Mouse (Mus musculus): ENCODE measurements around the gene Gse1.

DNA sequence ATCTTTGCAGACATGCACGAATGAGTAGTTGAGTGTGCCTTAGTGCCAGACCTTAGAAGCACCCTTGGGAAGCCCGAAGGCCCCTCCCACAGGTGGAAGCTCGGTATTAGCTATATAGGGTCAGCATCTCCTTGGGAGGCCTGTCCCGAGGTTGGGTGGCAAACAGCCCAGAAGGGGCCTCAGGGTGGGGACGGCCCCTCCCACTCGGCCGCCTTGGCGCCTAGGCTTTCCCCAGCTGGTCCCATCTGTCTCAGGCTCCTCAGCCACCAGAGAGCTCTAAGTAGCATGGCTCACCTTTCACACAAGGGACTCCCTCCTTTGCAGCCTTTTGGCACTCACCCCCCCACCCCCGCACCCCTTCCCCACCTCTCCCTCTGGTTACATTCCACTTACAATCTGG lies 43.9 kb upstream of the Gse1 start:
- TF ChIP-seq TCF12 (IDR thresholded peaks at IDR 0.05; ENCODE audit: insufficient read depth, poor library complexity, severe bottlenecking) (peak; percentile 3), POLR2A (IDR thresholded peaks at IDR 0.05; ENCODE audit: insufficient read length, low read depth) (no peak), MAX (IDR thresholded peaks at IDR 0.05; ENCODE audit: low read depth) (no peak), CEBPB (IDR thresholded peaks at IDR 0.05; ENCODE audit: insufficient read depth, poor library complexity, severe bottlenecking) (no peak), USF1 (IDR thresholded peaks at IDR 0.05; ENCODE audit: low read depth) (no peak), TCF3 (IDR thresholded peaks at IDR 0.05; ENCODE audit: insufficient read length, low read depth) (no peak), MYOD1 (IDR thresholded peaks at IDR 0.05; ENCODE audit: control insufficient read depth in 1 of 3, insufficient read length in 2 of 3, low read depth in 2 of 3) (peak in 2 of 3 experiments; percentile 87 to 92), E2F4 (IDR thresholded peaks at IDR 0.05; ENCODE audit: insufficient read depth) (no peak), SRF (IDR thresholded peaks at IDR 0.05; ENCODE audit: control insufficient read depth, insufficient read length, low read depth) (peak; percentile 28), POLR2AphosphoS2 (IDR thresholded peaks at IDR 0.05; ENCODE audit: insufficient read length, low read depth) (no peak), MYOG (IDR thresholded peaks at IDR 0.05; ENCODE audit: control insufficient read depth in 1 of 3, insufficient read depth in 1 of 3, insufficient read length in 2 of 3, low read depth in 2 of 3) (peak in 1 of 3 experiments; percentile 34)

Measured in myocyte (in vitro differentiated cells).